Mouse (Mus musculus) heart, embryonic 16.5 days (tissue): Measurements from ENCODE around the gene Wfdc16. TPM values are rescaled to one million over a fixed set of nuclear protein-coding genes. Genes with fewer than 3 reads are reported as not detected.

Experiments
- ATAC-seq: fragments of 200-750 bp; cut with Nextera tagmentation; replicated peaks from 2 replicates; pipeline ENCODE4 v1.8.0; 2017; ENCODE audit warnings: moderate number of reproducible peaks; ENCODE audit not compliant: insufficient read depth, low FRiP score; ENCODE audit errors: extremely low read depth
- H3K27ac ChIP-seq: fragments of 300-500 bp; sonication (generic); 2 replicates; pipeline ENCODE4 v1.5.1; 2014; ENCODE audit warnings: mild to moderate bottlenecking, low read length, control low read depth, moderate library complexity
- H3K27me3 ChIP-seq: fragments of 300-500 bp; sonication (generic); 2 replicates; pipeline ENCODE4 v1.6.1; 2014; ENCODE audit warnings: low read length, mixed read lengths; ENCODE audit not compliant: control insufficient read depth, insufficient read depth
- H3K36me3 ChIP-seq: fragments of 300-500 bp; sonication (generic); 2 replicates; pipeline ENCODE4 v1.6.1; 2014; ENCODE audit not compliant: control insufficient read depth, insufficient read depth
- H3K4me1 ChIP-seq: fragments of 300-500 bp; sonication (generic); 2 replicates; pipeline ENCODE4 v1.6.1; 2014; ENCODE audit warnings: low read length, mixed read lengths; ENCODE audit not compliant: control insufficient read depth, insufficient read depth
- H3K4me2 ChIP-seq: fragments of 300-500 bp; sonication (generic); 2 replicates; pipeline ENCODE4 v1.6.1; 2014; ENCODE audit warnings: low read depth, mild to moderate bottlenecking, control low read depth, low read length
- H3K4me3 ChIP-seq: fragments of 300-500 bp; sonication (generic); 2 replicates; pipeline ENCODE4 v1.5.1; 2014; ENCODE audit warnings: mild to moderate bottlenecking, control low read depth, low read length
- H3K9ac ChIP-seq: fragments of 300-500 bp; sonication (generic); 2 replicates; pipeline ENCODE4 v1.6.1; 2014; ENCODE audit warnings: low read length, control low read depth
- H3K9me3 ChIP-seq: fragments of 300-500 bp; sonication (generic); replicated peaks from 2 replicates; pipeline ENCODE4 v1.6.1; 2016; ENCODE audit warnings: low read length; ENCODE audit not compliant: control insufficient read depth
- WGBS: fragments of 180-500 bp; shearing (Covaris S2); extraction: QIAGEN DNeasy Blood & Tissue Kit; methylation state at CpG from one replicate; pipeline ENCODE4 v1.1.7; 2014; 5-methylcytosine and 5-hydroxymethylcytosine counted together
- polyA plus RNA-seq: library from polyadenylated mRNA; unstranded; fragments of >200 nt; fragmentation: Nextera tagmentation; extraction: Ambion mirVana; gene quantifications from 2 replicates; pipeline ENCODE4 v1.2.1, GENCODE M21; 2015

Gene Wfdc16
- polyA plus RNA-seq, 1 experiment from 2014 or later, result not detected

DNA sequence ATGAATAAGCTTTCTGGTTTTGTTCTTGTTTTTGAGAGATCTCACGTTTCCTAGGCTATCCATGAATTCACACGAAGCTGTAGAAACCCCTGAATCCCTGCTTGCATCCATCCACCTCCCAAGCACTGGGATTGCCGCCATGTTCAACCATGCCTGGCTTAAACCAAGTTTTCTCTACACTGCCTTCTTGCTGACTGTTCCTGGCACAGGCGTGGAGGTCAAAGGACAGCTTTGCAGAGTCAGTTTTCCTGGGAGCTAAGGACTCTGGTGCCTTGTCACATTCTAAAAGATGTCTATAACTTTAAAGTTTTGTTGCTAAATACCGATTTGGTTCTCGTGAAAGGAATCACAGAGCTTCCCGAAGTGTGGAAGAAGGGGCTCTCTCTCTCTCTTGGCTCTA is 26.3 kb upstream of the Wfdc16 start:
- H3K4me2 ChIP-seq, result no peak overlapping the region
- H3K9ac ChIP-seq, result no peak overlapping the region
- H3K4me3 ChIP-seq, result no peak overlapping the region
- H3K27ac ChIP-seq, result no peak overlapping the region
- ATAC-seq, result no peak
- no peaks in the 10 kb centered on the region for H3K4me1 ChIP-seq
- no peaks in the 10 kb centered on the region for H3K36me3 ChIP-seq
- 78% methylated on average over 7 of the region's 7 CpGs for WGBS
- no peaks in the 10 kb centered on the region for H3K27me3 ChIP-seq
- H3K9me3 ChIP-seq, result 0 out of 2 replicates have a peak, but pooled peaks cover 3% of the 10 kb centered on the region

- 70% methylated on average over 9 of the region's 9 CpGs for WGBS
- no peak within 1 kb of the TSS for H3K9ac ChIP-seq
- no peaks in the 10 kb centered on the region; the same call in 1 of the 2 replicates for H3K27me3 ChIP-seq
- H3K27ac ChIP-seq, result no peak within 1 kb of the TSS
- no peak within 1 kb of the TSS for H3K4me3 ChIP-seq
- no peak within 1 kb of the TSS for H3K4me2 ChIP-seq
- H3K36me3 ChIP-seq, result no peaks in the 10 kb centered on the region
- no peaks in the 10 kb centered on the region for H3K4me1 ChIP-seq
- no peak for ATAC-seq
- no peaks in the 10 kb centered on the region for H3K9me3 ChIP-seq
Measured at GRCm38 (mm10) chr2:164656483-164656882, 17.9 kb upstream of the Wfdc16 start, which contains the start of gene Wfdc9. TSS of gene Wfdc9 (minus strand) at chr2:164656583.

GRCm38 (mm10) chr2:164655858-164656257 is 17.3 kb upstream of the Wfdc16 start, which contains the start of gene Wfdc10:
TSS of gene Wfdc10 (plus strand) at chr2:164656046.
- Histone ChIP-seq H3K36me3 (no peaks in the 10 kb centered on the region), H3K27me3 (no peaks in the 10 kb centered on the region; the same call in 1 of the 2 replicates), H3K4me3 (no peak within 1 kb of the TSS), H3K9me3 (no peaks in the 10 kb centered on the region), H3K4me2 (no peak within 1 kb of the TSS), H3K27ac (no peak within 1 kb of the TSS), H3K9ac (no peak within 1 kb of the TSS), H3K4me1 (no peaks in the 10 kb centered on the region)
- 12% methylated on average over 11 of the region's 11 CpGs for WGBS
- ATAC-seq, result no peak

- 72% methylated on average over 13 of the region's 13 CpGs for WGBS
- no peaks in the 10 kb centered on the region for H3K9me3 ChIP-seq
- H3K27me3 ChIP-seq, result no peaks in the 10 kb centered on the region
- H3K9ac ChIP-seq, result no peak overlapping the region
- no peaks in the 10 kb centered on the region for H3K36me3 ChIP-seq
- no peaks in the 10 kb centered on the region for H3K4me1 ChIP-seq
- H3K27ac ChIP-seq, result no peak overlapping the region
- ATAC-seq, result no peak
- H3K4me3 ChIP-seq, result no peak overlapping the region
- H3K4me2 ChIP-seq, result no peak overlapping the region
Measured at GRCm38 (mm10) chr2:164641881-164642673, 3.5 kb upstream of the Wfdc16 start.

DNA sequence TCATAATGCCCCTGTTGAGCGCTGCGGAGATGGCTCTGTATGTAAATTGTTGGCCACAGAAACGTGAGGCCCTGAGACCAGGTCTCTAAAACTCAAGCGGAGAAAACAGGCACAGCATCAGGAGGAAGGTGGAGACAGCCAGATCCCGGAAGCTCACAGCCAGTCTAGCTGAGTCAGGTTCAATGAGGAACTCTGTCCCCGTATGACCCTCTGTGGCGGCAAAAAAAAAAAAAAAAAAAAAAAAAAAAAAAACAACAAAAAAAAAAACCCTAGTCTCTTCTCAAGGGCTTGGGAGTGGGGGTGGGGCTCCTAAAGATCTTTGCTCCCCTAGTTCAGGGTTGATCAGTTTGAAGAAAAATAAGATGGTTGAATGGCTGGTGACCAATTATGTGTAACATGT is 2.5 kb upstream of the Wfdc16 start:
- 62% methylated on average over 7 of the region's 7 CpGs for WGBS
- no peaks in the 10 kb centered on the region for H3K36me3 ChIP-seq
- no peak overlapping the region for H3K9ac ChIP-seq
- no peak overlapping the region for H3K4me2 ChIP-seq
- no peak overlapping the region for H3K4me3 ChIP-seq
- ATAC-seq, result no peak
- H3K27ac ChIP-seq, result no peak overlapping the region
- H3K27me3 ChIP-seq, result no peaks in the 10 kb centered on the region
- H3K4me1 ChIP-seq, result no peaks in the 10 kb centered on the region
- H3K9me3 ChIP-seq, result no peaks in the 10 kb centered on the region

- H3K9me3 ChIP-seq, result no peaks in the 10 kb centered on the region
- no peak overlapping the region for H3K27ac ChIP-seq
- H3K4me1 ChIP-seq, result no peaks in the 10 kb centered on the region
- no peak overlapping the region for H3K4me3 ChIP-seq
- H3K4me2 ChIP-seq, result no peak overlapping the region
- 81% methylated on average over 9 of the region's 9 CpGs for WGBS
- H3K9ac ChIP-seq, result no peak overlapping the region
- H3K27me3 ChIP-seq, result no peaks in the 10 kb centered on the region
- ATAC-seq, result no peak
- no peaks in the 10 kb centered on the region for H3K36me3 ChIP-seq
Measured at GRCm38 (mm10) chr2:164635266-164635665, 3.3 kb downstream of the Wfdc16 start.

DNA sequence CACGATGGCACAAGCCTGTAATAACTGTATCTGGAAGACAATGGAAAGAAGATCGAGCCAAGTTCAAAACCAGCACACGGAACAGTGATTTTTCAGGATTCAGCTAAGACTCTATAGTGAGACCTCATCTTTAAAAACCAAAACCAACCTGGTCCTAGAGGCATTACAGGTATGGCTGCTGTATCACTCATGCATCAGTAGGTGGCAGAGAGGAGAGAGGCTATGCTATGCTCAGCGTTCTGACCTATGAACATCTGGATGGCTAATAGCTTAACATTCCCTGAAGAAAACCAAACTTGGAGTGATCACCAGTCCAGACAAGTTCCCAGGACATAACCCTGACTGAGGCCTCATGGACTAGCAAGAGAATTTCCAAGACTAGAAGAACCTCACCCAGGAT is 16.8 kb downstream of the Wfdc16 start:
- no peaks in the 10 kb centered on the region for H3K9me3 ChIP-seq
- H3K4me3 ChIP-seq, result no peak overlapping the region
- no peaks in the 10 kb centered on the region for H3K27me3 ChIP-seq
- H3K27ac ChIP-seq, result no peak overlapping the region
- no peak for ATAC-seq
- no peaks in the 10 kb centered on the region for H3K4me1 ChIP-seq
- 76% methylated on average over 4 of the region's 4 CpGs for WGBS
- H3K36me3 ChIP-seq, result no peaks in the 10 kb centered on the region
- no peak overlapping the region for H3K9ac ChIP-seq
- no peak overlapping the region for H3K4me2 ChIP-seq

GRCm38 (mm10) chr2:164619050-164619449 is 19.5 kb downstream of the Wfdc16 start:
- Histone ChIP-seq H3K36me3 (no peaks in the 10 kb centered on the region), H3K4me2 (no peak overlapping the region), H3K27me3 (no peaks in the 10 kb centered on the region), H3K27ac (no peak overlapping the region), H3K9me3 (no peaks in the 10 kb centered on the region), H3K9ac (no peak overlapping the region), H3K4me1 (no peaks in the 10 kb centered on the region), H3K4me3 (no peak overlapping the region)
- no peak for ATAC-seq
- 71% methylated on average over 5 of the region's 5 CpGs for WGBS

- H3K4me3 ChIP-seq, result no peak overlapping the region
- H3K4me1 ChIP-seq, result no peaks in the 10 kb centered on the region
- 0 out of 2 replicates have a peak, but pooled peaks cover 2% of the 10 kb centered on the region for H3K27me3 ChIP-seq
- no peak overlapping the region for H3K9ac ChIP-seq
- H3K36me3 ChIP-seq, result no peaks in the 10 kb centered on the region
- WGBS, result 83% methylated on average over 3 of the region's 3 CpGs
- no peak overlapping the region for H3K27ac ChIP-seq
- H3K9me3 ChIP-seq, result no peaks in the 10 kb centered on the region
- ATAC-seq, result no peak
- H3K4me2 ChIP-seq, result no peak overlapping the region
Measured at GRCm38 (mm10) chr2:164615386-164615785, 23.2 kb downstream of the Wfdc16 start.
